Mouse (Mus musculus) right cerebral cortex, postnatal 25 days (tissue): ENCODE data around the gene Fbxo5.

Experiments
- DNase-seq: peaks from one replicate; pipeline ENCODE4 v3.0.0; 2022

Fbxo5 gene

GRCm38 (mm10) chr10:5805243-5805730 is at the start of gene Fbxo5:
Gene Fbxo5, minus strand, starts transcription at chr10:5805600.
- DNase-seq, result peak; percentile 99

- DNase-seq, result peak; percentile 22
These were observed 48.0 kb upstream of the Fbxo5 start for GRCm38 (mm10) chr10:5853290-5853868.

GRCm38 (mm10) chr10:5846939-5847338 is 41.5 kb upstream of the Fbxo5 start:
- no peak for DNase-seq

- no peak for DNase-seq
These were observed 36.0 kb upstream of the Fbxo5 start for GRCm38 (mm10) chr10:5841369-5841768.

GRCm38 (mm10) chr10:5826336-5827025 is 21.1 kb upstream of the Fbxo5 start:
- DNase-seq, result no peak

GRCm38 (mm10) chr10:5824779-5825178 is 19.4 kb upstream of the Fbxo5 start:
- DNase-seq, result peak; percentile 14

- DNase-seq, result peak; percentile 94
These were observed 18.5 kb upstream of the Fbxo5 start, which contains the start of gene Mtrf1l for GRCm38 (mm10) chr10:5823740-5824491. Gene Mtrf1l, minus strand, starts transcription at chr10:5823910.

GRCm38 (mm10) chr10:5823291-5823739 is 17.9 kb upstream of the Fbxo5 start:
- no peak for DNase-seq

- no peak for DNase-seq
These were observed 13.4 kb upstream of the Fbxo5 start for GRCm38 (mm10) chr10:5818772-5819171.

- no peak for DNase-seq
These were observed 10.6 kb upstream of the Fbxo5 start for GRCm38 (mm10) chr10:5815968-5816367.

GRCm38 (mm10) chr10:5813724-5814123 is 8.3 kb upstream of the Fbxo5 start:
- no peak for DNase-seq

GRCm38 (mm10) chr10:5807683-5808082 is 2.3 kb upstream of the Fbxo5 start:
- no peak for DNase-seq

- no peak for DNase-seq
These were observed 1.6 kb upstream of the Fbxo5 start for GRCm38 (mm10) chr10:5806996-5807395.

GRCm38 (mm10) chr10:5806416-5806815 is 1.0 kb upstream of the Fbxo5 start:
- no peak for DNase-seq

GRCm38 (mm10) chr10:5805731-5806307 is 419 bp upstream of the Fbxo5 start:
- peak; percentile 96 for DNase-seq

GRCm38 (mm10) chr10:5804691-5805156 is 676 bp downstream of the Fbxo5 start:
- DNase-seq, result no peak

- DNase-seq, result no peak
These were observed 1.7 kb downstream of the Fbxo5 start for GRCm38 (mm10) chr10:5803739-5804138.

GRCm38 (mm10) chr10:5802866-5803265 is 2.5 kb downstream of the Fbxo5 start:
- no peak for DNase-seq

GRCm38 (mm10) chr10:5800490-5800889 is 4.9 kb downstream of the Fbxo5 start:
- no peak for DNase-seq

GRCm38 (mm10) chr10:5798069-5798468 is 7.3 kb downstream of the Fbxo5 start:
- DNase-seq, result no peak

- peak; percentile 47 for DNase-seq
These were observed 14.7 kb downstream of the Fbxo5 start for GRCm38 (mm10) chr10:5790657-5791056.

- peak; percentile 9 for DNase-seq
These were observed 18.5 kb downstream of the Fbxo5 start for GRCm38 (mm10) chr10:5786923-5787322.
